In genomic region chr6:48541560-48542450, GRCm38 (mm10) we compare ENCODE assay signal across 9 mouse cellular contexts. TPM values are rescaled to one million over a fixed set of nuclear protein-coding genes. Genes with fewer than 3 reads are reported as not detected.
A peak's percentile ranks its signal among the peaks of the same experiment; 100 is the strongest.
DNase-seq lines count a peak whose midpoint lies in the region; ATAC-seq and TF ChIP-seq lines count a peak whose summit lies in the region.
"Had no signal": no experiment of that assay in that cellular context is flagged by ENCODE, and none has a peak within 500 bp of the region (broad histone marks: within the 10 kb centered on the region; RNA-seq: fewer than 3 reads in every experiment).

No protein-coding gene starts in this region.

- H3K27ac ChIP-seq in liver, postnatal 0 days (ENCODE audit: low read depth) = no peak overlapping the region
- no peak overlapping the region for H3K27ac ChIP-seq in liver, embryonic 11.5 days (ENCODE audit: low read depth, low read length)
- H3K27ac ChIP-seq in brown adipose tissue, adult 24 weeks (replicated peaks; ENCODE audit: low read depth, low read length) = peak overlapping the region; percentile 66
- 0 out of 2 replicates have a peak overlapping the region, but pooled peaks have one; percentile 35 for H3K27ac ChIP-seq in neural tube, embryonic 11.5 days (ENCODE audit: low read depth, low read length)

- peaks cover 6% of the 10 kb centered on the region for H3K4me1 ChIP-seq in liver, postnatal 0 days (ENCODE audit: insufficient read depth)
- no peaks in the 10 kb centered on the region for H3K4me1 ChIP-seq in liver, embryonic 11.5 days (replicated peaks; ENCODE audit: control insufficient read depth, insufficient read depth, low read length)
- peaks cover 14% of the 10 kb centered on the region for H3K4me1 ChIP-seq in brown adipose tissue, adult 24 weeks (ENCODE audit: control insufficient read depth, insufficient read depth, insufficient read length, low read length)
- peaks cover 7% of the 10 kb centered on the region for H3K4me1 ChIP-seq in neural tube, embryonic 11.5 days (ENCODE audit: control insufficient read depth, insufficient read depth, low read length)

- no peak overlapping the region for H3K4me2 ChIP-seq in liver, postnatal 0 days (ENCODE audit: low read depth, low read length)
- H3K4me2 ChIP-seq in liver, embryonic 11.5 days = no peak overlapping the region
- H3K4me2 ChIP-seq in neural tube, embryonic 11.5 days (ENCODE audit: low read depth) = no peak overlapping the region

- H3K9ac ChIP-seq in liver, postnatal 0 days (replicated peaks) = no peak overlapping the region
- H3K9ac ChIP-seq in liver, embryonic 11.5 days (ENCODE audit: low read depth, low read length) = no peak overlapping the region
- no peak overlapping the region for H3K9ac ChIP-seq in neural tube, embryonic 11.5 days (ENCODE audit: low read length)

- no peak for TF ChIP-seq EP300 in liver, postnatal 0 days (IDR thresholded peaks at IDR 0.05; ENCODE audit: low read depth)

- no peak for TF ChIP-seq CTCF in liver, postnatal 0 days (IDR thresholded peaks at IDR 0.05; ENCODE audit: low read depth)

- H3K9me3 ChIP-seq in liver, postnatal 0 days (ENCODE audit: low read length) = no peaks in the 10 kb centered on the region
- no peaks in the 10 kb centered on the region for H3K9me3 ChIP-seq in liver, embryonic 11.5 days (ENCODE audit: control insufficient read depth, low read length)
- H3K9me3 ChIP-seq in neural tube, embryonic 11.5 days (ENCODE audit: control insufficient read depth, low read length) = no peaks in the 10 kb centered on the region
- H3K9me3 ChIP-seq: megakaryocyte, embryonic 14.5 days had no signal

- ATAC-seq in liver, postnatal 0 days = no peak; the same call in 1 of the 2 replicates
- ATAC-seq in liver, embryonic 11.5 days (replicated peaks; ENCODE audit: low FRiP score) = no peak
- no peak for ATAC-seq in neural tube, embryonic 11.5 days (ENCODE audit: insufficient read depth, low FRiP score, low TSS enrichment)
- ATAC-seq in erythroid progenitor cell, adult 5-6 weeks (replicated peaks; ENCODE audit: low FRiP score, poor library complexity, severe bottlenecking) = no peak

- no peaks in the 10 kb centered on the region for H3K27me3 ChIP-seq in liver, postnatal 0 days (ENCODE audit: insufficient read depth, low read length)
- no peaks in the 10 kb centered on the region for H3K27me3 ChIP-seq in liver, embryonic 11.5 days (replicated peaks; ENCODE audit: control insufficient read depth, insufficient read depth, low read length)
- H3K27me3 ChIP-seq in neural tube, embryonic 11.5 days (ENCODE audit: control insufficient read depth, insufficient read depth, low read length) = no peaks in the 10 kb centered on the region

- no peaks in the 10 kb centered on the region for H3K36me3 ChIP-seq in liver, postnatal 0 days (replicated peaks; ENCODE audit: insufficient read depth, low read length)
- H3K36me3 ChIP-seq in liver, embryonic 11.5 days (ENCODE audit: control insufficient read depth, insufficient read depth, low read length) = no peaks in the 10 kb centered on the region
- no peaks in the 10 kb centered on the region for H3K36me3 ChIP-seq in neural tube, embryonic 11.5 days (ENCODE audit: control insufficient read depth, insufficient read depth, low read length)

- WGBS in liver, postnatal 0 days (ENCODE audit: insufficient replicate concordance) = 31% methylated on average over 7 of the region's 7 CpGs
- WGBS in liver, embryonic 11.5 days = 32% methylated on average over 7 of the region's 7 CpGs
- WGBS in neural tube, embryonic 11.5 days = 35% methylated on average over 7 of the region's 7 CpGs

- no peak overlapping the region for H3K4me3 ChIP-seq in liver, postnatal 0 days (ENCODE audit: low read depth, low read length)
- no peak overlapping the region for H3K4me3 ChIP-seq in liver, embryonic 11.5 days (ENCODE audit: low read depth, low read length)
- H3K4me3 ChIP-seq in brown adipose tissue, adult 24 weeks (ENCODE audit: insufficient read depth, low read depth, low read length) = no peak overlapping the region
- no peak overlapping the region for H3K4me3 ChIP-seq in neural tube, embryonic 11.5 days (ENCODE audit: low read depth, low read length)
- H3K4me3 ChIP-seq: megakaryocyte, embryonic 14.5 days had no signal

- DNase-seq in liver, postnatal 0 days = peak; percentile 15
- DNase-seq in liver, embryonic 11.5 days (ENCODE audit: low spot score) = no peak
- DNase-seq in kidney, adult 8-10 months = peak; percentile 45 to 55
- peak; percentile 27 for DNase-seq in neural tube, embryonic 11.5 days (ENCODE audit: low spot score)
- DNase-seq in thymus, postnatal 10 days (ENCODE audit: low spot score in 2 of 2) = no peak
- no peak for DNase-seq in ovary, postnatal 14 days (ENCODE audit: low spot score)

RNA-seq across cellular contexts. Expression of gene Atp6v0e2, which starts 4.4 kb away (rescaled TPM):
- 1.1 and 1.2 TPM in 2 replicates for polyA plus RNA-seq in liver, postnatal 0 days (2015; fragmentation: Nextera tagmentation; extraction: Ambion mirVana)
- polyA plus RNA-seq in liver, embryonic 11.5 days (2014; fragmentation: Nextera tagmentation; extraction: Ambion mirVana) = 4.2 and 5.6 TPM in 2 replicates
- polyA plus RNA-seq in brown adipose tissue, adult 24 weeks (2012; ENCODE audit: insufficient read depth, insufficient read length, missing spikeins) = 3.1 and 4.0 TPM in 2 replicates
- 59.7 and 70.8 TPM in 2 replicates for polyA plus RNA-seq in neural tube, embryonic 11.5 days (2014; fragmentation: Nextera tagmentation; extraction: Ambion mirVana)
- total RNA-seq in erythroid progenitor cell, adult 5-6 weeks (2015; ENCODE audit: low replicate concordance) = not detected in 2 replicates
- total RNA-seq in erythroid progenitor cell, adult 5-6 weeks (2017; ENCODE audit: low replicate concordance) = not detected in 2 replicates

RNA-seq across cellular contexts. Expression of gene Lrrc61, which starts 12.8 kb away (rescaled TPM):
- polyA plus RNA-seq in liver, postnatal 0 days (2015; fragmentation: Nextera tagmentation; extraction: Ambion mirVana) = 2.4 and 2.7 TPM in 2 replicates
- polyA plus RNA-seq in liver, embryonic 11.5 days (2014; fragmentation: Nextera tagmentation; extraction: Ambion mirVana) = 4.6 and 4.9 TPM in 2 replicates
- 9.1 and 22.4 TPM in 2 replicates for polyA plus RNA-seq in brown adipose tissue, adult 24 weeks (2012; ENCODE audit: insufficient read depth, insufficient read length, missing spikeins)
- 15.7 and 18.7 TPM in 2 replicates for polyA plus RNA-seq in neural tube, embryonic 11.5 days (2014; fragmentation: Nextera tagmentation; extraction: Ambion mirVana)
- total RNA-seq in erythroid progenitor cell, adult 5-6 weeks (2015; ENCODE audit: low replicate concordance) = 2.1 TPM in 1 of 2 replicates, not detected in the other
- total RNA-seq in erythroid progenitor cell, adult 5-6 weeks (2017; ENCODE audit: low replicate concordance) = 0.13 and 1.1 TPM in 2 replicates

RNA-seq across cellular contexts. Expression of gene Rarres2, which starts 30.8 kb away (rescaled TPM):
- polyA plus RNA-seq in liver, postnatal 0 days (2015; fragmentation: Nextera tagmentation; extraction: Ambion mirVana) = 485 and 531 TPM in 2 replicates
- polyA plus RNA-seq in liver, embryonic 11.5 days (2014; fragmentation: Nextera tagmentation; extraction: Ambion mirVana) = 9.0 and 9.7 TPM in 2 replicates
- polyA plus RNA-seq in brown adipose tissue, adult 24 weeks (2012; ENCODE audit: insufficient read depth, insufficient read length, missing spikeins) = 260 and 356 TPM in 2 replicates
- polyA plus RNA-seq in neural tube, embryonic 11.5 days (2014; fragmentation: Nextera tagmentation; extraction: Ambion mirVana) = 1.6 and 2.8 TPM in 2 replicates
- total RNA-seq in erythroid progenitor cell, adult 5-6 weeks (2015; ENCODE audit: low replicate concordance) = not detected in 2 replicates
- total RNA-seq in erythroid progenitor cell, adult 5-6 weeks (2017; ENCODE audit: low replicate concordance) = 3.6 TPM in 1 of 2 replicates, not detected in the other

RNA-seq across cellular contexts. Expression of gene Gm45021, which starts 47.6 kb away (rescaled TPM):
- not detected in 2 replicates for polyA plus RNA-seq in liver, postnatal 0 days (2015; fragmentation: Nextera tagmentation; extraction: Ambion mirVana)
- not detected in 2 replicates for polyA plus RNA-seq in liver, embryonic 11.5 days (2014; fragmentation: Nextera tagmentation; extraction: Ambion mirVana)
- polyA plus RNA-seq in brown adipose tissue, adult 24 weeks (2012; ENCODE audit: insufficient read depth, insufficient read length, missing spikeins) = not detected in 2 replicates
- polyA plus RNA-seq in neural tube, embryonic 11.5 days (2014; fragmentation: Nextera tagmentation; extraction: Ambion mirVana) = not detected in 2 replicates
- total RNA-seq in erythroid progenitor cell, adult 5-6 weeks (2015; ENCODE audit: low replicate concordance) = not detected in 2 replicates
- total RNA-seq in erythroid progenitor cell, adult 5-6 weeks (2017; ENCODE audit: low replicate concordance) = not detected in 2 replicates

RNA-seq across cellular contexts. Expression of gene Repin1, which starts 51.9 kb away (rescaled TPM):
- polyA plus RNA-seq in liver, postnatal 0 days (2015; fragmentation: Nextera tagmentation; extraction: Ambion mirVana) = 14.4 and 14.8 TPM in 2 replicates
- 20.0 and 20.1 TPM in 2 replicates for polyA plus RNA-seq in liver, embryonic 11.5 days (2014; fragmentation: Nextera tagmentation; extraction: Ambion mirVana)
- polyA plus RNA-seq in brown adipose tissue, adult 24 weeks (2012; ENCODE audit: insufficient read depth, insufficient read length, missing spikeins) = 14.1 and 17.4 TPM in 2 replicates
- 39.8 and 47.5 TPM in 2 replicates for polyA plus RNA-seq in neural tube, embryonic 11.5 days (2014; fragmentation: Nextera tagmentation; extraction: Ambion mirVana)
- total RNA-seq in erythroid progenitor cell, adult 5-6 weeks (2015; ENCODE audit: low replicate concordance) = not detected in 2 replicates
- 0.77 and 1.7 TPM in 2 replicates for total RNA-seq in erythroid progenitor cell, adult 5-6 weeks (2017; ENCODE audit: low replicate concordance)

Comparison
In these comparisons a context has a peak if more than half of its experiments do, and no peak if none do; other contexts are left out.
1. DNase-seq: peak in liver, postnatal 0 days (single experiment), kidney, adult 8-10 months (2 of 2) and neural tube, embryonic 11.5 days (single experiment); none in liver, embryonic 11.5 days (single experiment), thymus, postnatal 10 days (0 of 2) and ovary, postnatal 14 days (single experiment).
2. RNA of gene Rarres2, which starts 30.8 kb away (polyA plus RNA-seq): 485 to 531 TPM in liver, postnatal 0 days and 260 to 356 TPM in brown adipose tissue, adult 24 weeks; 9.0 to 9.7 TPM in liver, embryonic 11.5 days and 1.6 to 2.8 TPM in neural tube, embryonic 11.5 days; every median in the first group is over 10 times any median in the second.
3. H3K27ac ChIP-seq: peak in brown adipose tissue, adult 24 weeks (single experiment) and neural tube, embryonic 11.5 days (single experiment); none in liver, postnatal 0 days (single experiment) and liver, embryonic 11.5 days (single experiment).